Mouse (Mus musculus): ENCODE data around the gene Xk.
"Not testable (repeated sequence)": the region's sequence is repeated elsewhere in the genome, so short reads cannot be mapped to it uniquely, and the experiment has no call there.

The Xk gene

GRCm38 (mm10) chrX:9272460-9273361 is at the start of gene Xk:
Gene Xk, plus strand, starts transcription at chrX:9272756.
- peak; percentile 56 for DNase-seq (ENCODE audit: low spot score)

DNA sequence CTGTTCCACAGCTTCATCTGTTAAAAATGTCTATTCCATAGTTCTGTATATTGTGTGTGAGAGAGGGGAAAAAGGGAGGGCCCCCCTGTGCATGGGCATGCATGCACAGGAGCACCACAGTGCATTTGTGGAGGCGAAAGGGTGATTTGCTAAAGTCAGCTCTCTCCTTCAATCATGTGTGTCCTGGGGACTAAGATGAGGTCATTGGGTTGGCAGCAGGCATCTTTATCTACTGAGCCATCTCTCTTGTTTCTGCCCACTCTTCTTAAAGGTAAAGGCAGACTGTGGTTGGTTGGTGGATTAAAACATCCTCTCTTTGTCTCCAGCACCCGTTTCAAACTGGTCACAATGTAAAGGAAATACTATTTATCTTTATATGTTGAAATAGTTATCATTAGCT is 45.5 kb upstream of the Xk start:
- DNase-seq (ENCODE audit: low spot score): no peak

DNA sequence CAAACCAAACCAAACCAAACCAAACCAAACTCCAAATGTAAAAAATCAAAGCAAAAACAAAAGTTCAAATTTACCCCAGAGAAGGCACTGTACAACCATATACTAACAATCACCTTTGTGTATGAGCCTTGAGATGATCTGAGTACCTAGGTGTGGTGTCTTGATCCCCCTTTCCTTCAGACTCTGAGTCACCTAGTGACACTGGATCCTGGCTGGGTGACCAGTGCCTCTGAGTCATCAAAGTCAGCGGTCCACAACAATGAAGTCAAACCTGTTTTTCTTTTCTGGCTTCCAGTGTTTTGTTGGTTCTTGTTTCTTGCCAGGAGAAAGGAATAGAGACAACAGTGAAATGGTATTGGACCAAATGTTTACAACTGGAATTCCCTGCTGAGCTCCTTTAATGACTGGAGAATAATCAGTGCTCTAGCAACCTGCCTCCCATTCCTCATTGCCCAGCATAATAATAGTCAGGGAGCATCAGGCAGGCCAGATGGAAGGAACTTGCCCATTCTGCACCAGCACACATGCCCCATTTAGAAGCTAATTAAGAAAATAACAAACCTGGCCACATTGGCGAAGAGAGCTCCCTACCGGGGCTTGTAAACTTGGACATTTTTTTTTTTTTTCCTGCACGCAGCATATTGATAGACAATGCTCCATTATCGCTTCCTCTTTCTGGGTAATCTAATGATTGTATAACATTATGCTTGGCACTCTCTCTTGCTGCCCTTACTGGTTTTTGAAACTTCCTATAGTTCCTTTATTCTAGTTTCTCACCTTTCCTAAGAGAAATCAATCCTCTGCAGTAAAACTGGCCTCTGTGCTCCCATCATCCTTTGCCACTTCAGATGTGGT is 31.6 kb upstream of the Xk start:
- DNase-seq (ENCODE audit: low spot score): no peak

DNA sequence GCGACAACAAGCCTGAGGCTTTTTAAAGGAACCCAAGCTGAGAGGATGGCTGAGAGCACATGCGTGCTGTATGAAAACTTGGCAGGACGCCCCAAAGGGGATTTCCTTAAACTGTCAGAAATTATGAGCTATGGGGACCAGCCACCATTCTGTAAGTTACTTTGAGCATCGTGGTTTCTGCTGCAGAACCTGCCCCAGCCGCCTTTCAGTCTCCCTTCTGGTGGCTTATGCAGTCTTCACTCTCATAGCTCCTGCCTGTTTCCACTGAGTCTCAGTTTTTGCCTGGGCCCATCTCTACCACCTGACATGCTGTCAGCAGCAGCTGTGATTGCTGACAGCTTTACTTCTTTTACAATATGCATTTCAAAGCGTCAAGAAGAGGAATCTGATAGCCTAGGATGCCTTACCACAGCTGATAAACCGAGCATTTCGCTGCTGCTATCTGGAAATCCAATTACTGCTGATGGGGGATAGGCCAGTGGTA is 29.1 kb upstream of the Xk start:
- DNase-seq (ENCODE audit: low spot score): no peak

DNA sequence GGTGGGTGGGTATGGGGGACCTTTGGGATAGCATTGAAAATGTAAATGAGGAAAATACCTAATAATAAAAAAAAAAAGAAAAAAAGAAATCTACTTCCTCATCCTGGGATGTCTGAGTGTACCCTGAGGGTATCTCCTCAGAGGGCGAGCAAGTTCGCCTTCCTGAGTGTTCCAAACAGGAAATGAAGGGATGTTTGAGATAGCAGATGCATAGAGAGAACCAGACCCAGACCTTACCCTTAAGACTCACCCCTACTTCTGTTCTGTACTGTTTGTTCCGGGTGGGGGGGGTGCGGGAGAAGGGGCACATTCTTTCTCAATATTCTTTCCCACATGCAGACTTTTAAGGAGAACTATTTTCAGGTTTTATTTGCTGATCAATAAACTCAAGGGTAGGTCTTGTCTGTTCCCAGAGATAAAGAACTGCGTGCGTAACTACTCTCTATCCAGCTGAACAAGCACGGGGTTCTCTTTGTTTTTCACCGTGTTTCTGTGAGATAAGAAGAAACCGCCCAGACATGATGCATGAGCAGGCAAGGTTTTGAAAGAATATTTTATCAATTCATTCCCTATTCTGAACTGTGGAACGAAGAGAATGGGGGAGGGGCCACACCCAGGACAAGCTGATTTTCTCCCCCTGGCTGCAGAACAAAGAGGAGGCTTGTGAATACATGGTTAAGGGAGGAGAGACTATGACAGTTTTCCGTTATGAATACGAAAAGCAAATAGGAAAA is 27.8 kb upstream of the Xk start:
- no peak for DNase-seq (ENCODE audit: low spot score)

- DNase-seq (ENCODE audit: low spot score): peak; percentile 31
Observed at GRCm38 (mm10) chrX:9248911-9249310, 23.6 kb upstream of the Xk start.

GRCm38 (mm10) chrX:9253990-9254389 is 18.6 kb upstream of the Xk start:
- no peak for DNase-seq (ENCODE audit: low spot score)

DNA sequence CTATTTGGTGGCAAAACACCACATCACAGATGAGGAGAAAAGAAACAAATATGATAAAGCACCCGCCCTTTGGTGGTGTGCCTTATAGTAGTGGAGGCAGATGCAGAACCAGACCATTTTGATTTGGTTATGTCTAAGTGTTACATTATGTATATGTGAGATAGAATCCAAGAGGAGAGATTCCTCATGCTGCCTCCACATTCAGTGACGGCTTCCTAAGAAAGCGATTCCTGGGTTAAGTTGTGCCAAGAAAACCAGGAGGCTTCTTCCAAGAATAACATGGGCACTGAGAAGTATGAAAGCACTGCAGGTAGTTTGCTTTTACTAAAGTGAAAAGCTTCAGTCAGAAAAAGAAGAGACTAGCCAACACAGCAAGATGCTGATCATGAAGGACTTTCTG is 17.7 kb upstream of the Xk start:
- DNase-seq (ENCODE audit: low spot score): no peak

DNA sequence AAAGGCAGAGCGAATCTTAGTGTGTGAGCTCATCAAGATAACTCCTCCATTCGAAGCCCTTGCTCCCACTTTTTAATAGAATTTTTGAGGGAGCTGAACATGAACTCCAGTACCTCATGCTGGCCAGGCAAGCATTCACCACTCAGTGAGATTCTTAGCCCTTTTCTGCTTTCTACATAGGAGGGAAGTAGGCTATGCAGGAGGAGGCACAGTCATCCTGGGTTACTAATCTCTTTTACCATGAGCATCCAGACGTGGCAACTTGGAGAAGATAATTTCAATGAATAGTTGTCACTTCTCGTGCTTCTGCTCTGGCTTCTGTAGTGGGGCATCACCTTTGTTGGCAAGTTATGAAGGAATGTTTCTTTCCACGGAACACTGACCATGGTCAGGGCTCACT is 15.8 kb upstream of the Xk start, which contains the start of gene Gm14862:
Gene Gm14862, minus strand, starts transcription at position 134 of the 400 bp plus-strand sequence.
- no peak for DNase-seq (ENCODE audit: low spot score)

DNA sequence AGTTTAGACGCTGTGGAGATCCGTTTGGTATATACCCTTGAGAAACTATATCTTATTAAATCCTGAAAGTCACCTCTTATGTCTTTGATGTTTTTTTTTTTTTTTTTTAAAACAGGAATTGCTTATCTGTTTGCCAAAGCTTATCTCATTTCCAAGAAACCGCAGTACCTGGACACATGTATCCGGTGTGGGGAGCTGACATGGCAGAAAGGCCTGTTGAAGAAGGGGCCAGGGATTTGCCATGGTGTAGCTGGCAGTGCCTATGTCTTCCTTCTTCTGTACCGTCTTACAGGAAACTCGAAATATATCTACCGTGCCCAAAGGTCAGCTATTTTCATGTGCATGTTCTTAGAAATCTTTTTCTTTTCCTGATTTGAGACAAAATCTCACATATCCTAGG is 14.7 kb upstream of the Xk start:
- no peak for DNase-seq (ENCODE audit: low spot score)

DNA sequence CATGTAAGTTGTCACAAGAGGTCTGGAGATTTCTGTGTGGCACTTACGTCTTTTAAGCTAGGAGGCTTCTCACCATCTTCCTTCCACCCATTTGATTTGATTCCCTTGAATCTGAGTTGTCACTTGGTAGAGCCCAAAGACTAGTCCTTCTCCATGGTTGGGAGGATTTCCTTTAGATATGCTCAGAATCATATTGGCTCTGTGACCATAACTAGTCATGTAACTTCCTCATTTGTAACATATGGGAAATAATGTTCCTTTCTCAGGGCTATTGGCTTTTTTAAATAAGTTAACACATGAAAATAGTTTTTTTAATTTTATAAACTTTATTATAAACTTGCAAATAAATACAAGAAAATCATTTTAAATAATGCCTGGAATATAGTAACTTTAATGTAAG is 13.3 kb upstream of the Xk start:
- DNase-seq (ENCODE audit: low spot score): no peak

GRCm38 (mm10) chrX:9271112-9271511 is 1.4 kb upstream of the Xk start:
- DNase-seq (ENCODE audit: low spot score): no peak

DNA sequence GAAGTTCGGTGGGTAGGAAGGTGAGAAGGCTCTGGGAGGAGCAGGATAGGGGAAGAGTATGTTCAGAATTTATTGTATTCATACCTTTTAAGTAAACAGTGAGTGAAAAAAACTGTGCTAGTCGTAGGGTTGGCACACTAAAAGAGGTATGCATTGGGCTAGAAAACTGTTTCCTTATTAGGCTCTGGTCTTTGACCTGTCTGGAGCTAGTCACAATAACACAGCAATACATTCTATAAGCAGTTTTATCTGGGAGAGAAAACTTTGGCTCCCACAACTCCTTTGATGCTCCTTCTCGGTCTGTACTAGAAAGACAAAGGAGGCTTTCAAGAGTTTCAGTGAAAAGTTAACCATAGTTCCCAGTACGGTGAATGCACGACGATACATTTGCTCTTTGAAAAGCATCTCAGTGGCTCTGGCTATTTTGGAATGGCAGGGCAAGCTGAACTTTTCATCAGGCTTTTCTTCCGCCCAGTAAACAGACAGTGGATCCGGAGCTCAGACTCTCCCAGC is 553 bp upstream of the Xk start:
- DNase-seq (ENCODE audit: low spot score): no peak

DNA sequence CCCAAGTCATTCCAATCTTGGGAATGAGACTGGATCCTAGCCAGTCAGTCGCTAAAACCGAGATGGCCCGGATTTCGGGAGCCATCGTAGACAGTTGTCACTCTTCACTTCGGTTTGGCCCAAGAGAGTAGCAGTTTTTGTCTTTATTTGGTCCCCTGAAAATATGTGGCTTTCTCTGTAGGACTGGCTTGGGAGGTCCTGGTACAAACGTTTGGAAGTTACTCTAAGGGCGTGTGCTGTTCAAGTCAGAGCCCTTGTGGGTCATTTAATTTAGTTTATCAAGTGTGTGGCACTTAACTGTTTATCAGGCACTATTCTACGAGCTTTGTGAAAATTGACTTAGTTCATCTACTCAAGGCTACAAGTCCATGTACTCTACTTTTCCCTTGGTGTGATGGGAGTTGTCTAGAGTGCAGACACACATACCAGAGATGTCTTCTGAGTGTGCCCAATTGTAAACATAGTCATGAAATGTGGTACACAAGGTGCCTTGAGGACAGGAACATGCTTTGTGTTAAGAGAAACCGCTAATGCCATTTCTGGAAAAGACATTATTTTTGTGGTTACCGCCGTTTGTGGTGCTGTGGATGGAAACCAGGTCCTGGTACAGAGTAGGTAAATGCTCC is 934 bp downstream of the Xk start:
- DNase-seq (ENCODE audit: low spot score): no peak

GRCm38 (mm10) chrX:9274321-9274720 is 1.8 kb downstream of the Xk start:
- no peak for DNase-seq (ENCODE audit: low spot score)

DNA sequence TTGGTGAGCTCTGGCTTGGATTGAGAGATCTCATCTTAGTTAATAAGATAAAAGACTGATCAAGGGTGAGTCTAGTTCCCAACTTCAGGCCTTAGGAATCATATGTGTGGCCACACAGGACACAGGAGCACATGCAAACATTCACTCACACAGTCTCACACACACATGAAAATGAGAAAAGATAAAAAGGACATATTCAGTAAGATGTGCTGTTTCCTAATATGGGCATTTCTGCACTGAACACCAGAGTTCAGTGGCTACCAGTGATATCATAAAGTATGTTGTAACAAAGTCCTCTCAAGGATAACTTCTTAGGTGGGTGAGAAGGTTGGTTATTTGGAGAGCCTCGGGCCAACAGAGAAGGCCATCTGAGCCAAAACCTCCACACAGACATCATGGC is 10.9 kb downstream of the Xk start, which contains the start of gene H2al1m:
Gene H2al1m, plus strand, starts transcription at position 301 of the 400 bp plus-strand sequence.
- not testable (repeated sequence) for DNase-seq (ENCODE audit: low spot score)

GRCm38 (mm10) chrX:9293140-9293829 is 20.7 kb downstream of the Xk start:
- DNase-seq (ENCODE audit: low spot score): not testable (repeated sequence)

DNA sequence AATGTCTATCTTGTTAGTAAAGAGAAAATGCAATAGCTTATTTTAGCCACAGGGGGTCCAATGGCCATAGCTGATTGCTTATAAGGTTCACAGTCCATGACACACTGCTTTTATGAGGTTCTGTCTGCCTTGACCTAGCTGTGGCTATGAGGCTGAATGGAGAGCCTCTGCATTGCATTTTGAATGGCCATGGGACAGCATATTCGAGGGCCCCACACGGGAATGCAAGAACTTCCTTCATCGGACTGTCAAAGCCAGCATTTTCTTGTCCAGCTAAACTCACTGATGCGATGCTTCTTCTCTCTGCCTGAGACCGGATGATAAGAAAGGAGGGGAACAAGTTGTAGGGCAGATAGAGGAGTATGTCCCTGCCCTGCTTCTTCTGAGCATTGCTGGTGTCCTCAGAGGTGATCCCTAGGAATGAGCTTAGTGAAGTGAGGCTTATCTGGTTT is 25.9 kb downstream of the Xk start:
- no peak for DNase-seq (ENCODE audit: low spot score)

DNA sequence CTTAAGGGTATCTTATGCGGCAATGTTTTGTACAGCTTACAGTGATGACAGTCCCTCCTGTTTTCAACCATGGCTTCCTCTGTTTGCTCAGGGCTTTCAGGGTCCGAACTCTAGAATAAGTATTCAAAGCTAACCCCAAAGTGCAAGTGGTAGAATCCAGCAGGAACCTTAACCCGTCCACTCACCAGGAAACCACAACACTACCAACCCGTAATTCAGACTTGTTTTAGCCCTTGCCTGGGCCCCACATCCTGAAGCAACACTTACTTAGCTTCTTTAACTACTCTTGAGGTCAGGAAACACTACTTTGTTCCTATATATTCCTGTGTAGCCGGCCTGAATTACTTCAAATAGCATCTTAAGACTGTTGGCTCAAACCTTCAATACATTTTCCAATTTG is 30.2 kb downstream of the Xk start:
- DNase-seq (ENCODE audit: low spot score): no peak

GRCm38 (mm10) chrX:9303455-9303854 is 30.9 kb downstream of the Xk start:
- DNase-seq (ENCODE audit: low spot score): no peak

GRCm38 (mm10) chrX:9316457-9316856 is 43.9 kb downstream of the Xk start:
- not testable (repeated sequence) for DNase-seq (ENCODE audit: low spot score)

All from retina, embryonic 14.5 days (tissue).